Mouse (Mus musculus): ENCODE data around the gene Trp53rka. TPM values are rescaled to one million over a fixed set of nuclear protein-coding genes. Genes with fewer than 3 reads are reported as not detected.
"Not testable (repeated sequence)": the region's sequence is repeated elsewhere in the genome, so short reads cannot be mapped to it uniquely, and the experiment has no call there.

Gene Trp53rka
- 55.3 and 59.3 TPM in 2 replicates for polyA plus RNA-seq (2016; fragmentation: Nextera tagmentation; extraction: Ambion mirVana)

DNA sequence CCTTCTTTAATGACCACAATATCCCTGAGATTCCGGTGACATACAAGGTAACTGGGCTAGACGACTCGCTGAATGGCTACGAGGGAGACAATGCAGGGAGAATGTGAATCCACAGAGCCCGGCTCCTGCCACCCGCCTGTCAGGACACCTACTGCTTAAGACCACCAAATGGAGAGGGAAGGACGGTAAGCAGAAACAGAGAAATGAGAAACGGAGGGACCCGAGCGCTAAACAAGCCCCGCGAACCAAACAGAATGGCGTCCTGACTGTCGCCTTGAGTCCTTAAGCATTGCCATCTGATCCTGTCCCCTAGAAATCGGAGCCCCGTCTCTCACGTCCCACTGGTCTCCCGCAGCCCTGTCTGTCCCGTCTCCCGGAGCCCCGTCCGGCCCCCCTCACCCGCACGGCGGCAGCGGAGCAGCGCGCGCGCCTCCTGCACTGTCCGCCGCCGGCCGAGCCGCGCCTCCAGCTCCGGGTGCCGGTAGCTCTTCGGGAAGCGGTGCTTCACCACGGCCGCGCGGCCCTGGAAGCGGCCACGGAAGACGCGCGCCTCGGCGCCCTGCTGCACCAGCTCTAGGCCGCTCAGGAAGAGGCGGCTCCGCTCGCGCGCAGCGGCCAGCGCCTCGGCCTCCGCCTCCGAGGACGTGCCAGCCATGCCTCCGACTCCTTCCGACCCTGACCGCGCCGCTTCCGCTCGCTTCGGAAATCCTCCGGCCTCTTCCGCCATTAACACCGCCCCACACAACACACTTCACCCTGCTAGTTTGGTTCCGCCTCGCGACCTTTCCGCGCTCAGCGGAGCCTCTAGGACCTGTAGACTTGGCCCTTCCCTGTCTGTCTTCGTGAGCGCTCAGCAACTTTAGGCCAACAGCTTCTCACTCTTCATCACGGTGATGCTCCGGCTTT lies at the start of gene Trp53rka:
Trp53rka (minus strand) TSS at position 677 of the 906 bp plus-strand sequence.
- peak within 1 kb of the TSS; percentile 91 for H3K27ac ChIP-seq
- peak within 1 kb of the TSS; percentile 82 for H3K4me3 ChIP-seq
- DNase-seq (ENCODE audit: extremely low spot score, low spot score) = peak; percentile 83
- H3K36me3 ChIP-seq (replicated peaks) = peaks cover 33% of the 10 kb centered on the region
- no peaks in the 10 kb centered on the region for H3K9me3 ChIP-seq
- H3K27me3 ChIP-seq (ENCODE audit: poor library complexity, severe bottlenecking) = no peaks in the 10 kb centered on the region
- peaks cover 39% of the 10 kb centered on the region for H3K4me1 ChIP-seq
- under 1% methylated on average over 77 of the region's 84 CpGs for WGBS

DNA sequence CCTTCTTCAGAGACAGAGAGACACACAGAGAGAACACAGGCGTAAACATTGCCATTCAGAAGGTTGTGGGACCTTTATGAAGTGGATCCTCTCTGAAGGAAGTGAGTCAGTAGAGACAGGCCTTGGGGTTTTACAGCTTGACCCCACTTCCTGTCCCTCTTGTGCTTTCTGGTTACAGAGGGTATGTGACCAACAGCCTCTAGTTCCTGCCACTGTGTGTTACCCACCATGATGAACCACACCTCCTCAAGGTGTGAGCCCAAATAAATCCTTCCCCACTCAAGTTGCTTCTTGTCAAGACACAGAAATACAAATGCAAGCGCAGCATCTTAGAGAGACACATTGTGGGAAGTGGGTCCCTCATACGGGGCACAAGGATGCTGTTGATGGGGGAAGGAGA lies 47.9 kb upstream of the Trp53rka start:
- Histone ChIP-seq H3K4me1 (peaks cover 34% of the 10 kb centered on the region), H3K4me3 (no peak overlapping the region), H3K27me3 (ENCODE audit: poor library complexity, severe bottlenecking) (peaks cover 44% of the 10 kb centered on the region), H3K27ac (no peak overlapping the region), H3K36me3 (replicated peaks) (no peaks in the 10 kb centered on the region), H3K9me3 (no peaks in the 10 kb centered on the region)
- no peak for DNase-seq (ENCODE audit: extremely low spot score, low spot score)
- 86% methylated on average over 3 of the region's 3 CpGs for WGBS

DNA sequence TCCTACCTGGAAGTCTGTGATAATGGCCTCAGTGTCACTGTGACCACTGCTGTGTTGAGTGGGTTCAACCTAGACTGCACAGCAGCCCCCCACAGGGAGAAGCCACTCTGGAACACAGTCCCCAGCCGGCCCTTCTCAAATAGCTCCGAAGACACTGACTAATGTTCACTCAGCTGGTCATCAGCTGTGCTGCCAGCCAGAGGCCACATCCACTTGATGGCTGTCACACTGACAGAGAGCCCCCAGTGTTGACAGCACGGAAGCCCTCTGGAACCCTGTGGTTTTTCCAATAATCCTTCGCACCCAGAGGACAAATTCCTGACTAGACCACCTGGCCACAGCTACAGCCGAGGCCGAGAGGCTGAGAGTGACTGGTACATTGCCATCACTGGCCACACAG lies 40.7 kb upstream of the Trp53rka start:
- no peak overlapping the region for H3K4me3 ChIP-seq
- H3K36me3 ChIP-seq (replicated peaks) = no peaks in the 10 kb centered on the region
- peaks cover 28% of the 10 kb centered on the region for H3K4me1 ChIP-seq
- 0 out of 2 replicates have a peak, but pooled peaks cover 7% of the 10 kb centered on the region for H3K27me3 ChIP-seq (ENCODE audit: poor library complexity, severe bottlenecking)
- H3K9me3 ChIP-seq = no peaks in the 10 kb centered on the region
- WGBS = 79% methylated on average over 6 of the region's 6 CpGs
- DNase-seq (ENCODE audit: extremely low spot score, low spot score) = no peak
- H3K27ac ChIP-seq = peak overlapping the region; percentile 3; the same call in 1 of the 2 replicates

DNA sequence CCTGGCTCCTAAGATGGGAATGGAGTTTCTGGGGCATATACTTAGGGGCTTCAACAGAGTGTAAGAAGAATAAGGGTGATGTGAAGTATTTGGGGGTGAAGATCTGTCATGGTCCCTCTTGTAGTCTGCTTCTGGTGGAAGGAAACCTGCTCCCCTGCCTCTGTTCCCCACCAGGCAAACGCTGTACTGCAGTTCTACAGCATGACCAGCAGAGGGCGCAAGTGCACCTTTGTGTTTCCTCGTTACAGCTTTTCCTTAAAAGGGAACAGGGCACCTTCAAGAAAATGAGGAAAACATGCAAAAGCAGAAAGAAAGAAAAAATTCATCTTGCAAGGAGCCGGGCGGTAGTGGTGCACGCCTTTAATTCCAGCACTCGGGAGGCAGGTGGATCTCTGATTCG lies 36.0 kb upstream of the Trp53rka start:
- 19% methylated on average over 8 of the region's 8 CpGs for WGBS
- H3K27ac ChIP-seq = 0 out of 2 replicates have a peak overlapping the region, but pooled peaks have one; percentile 54
- H3K27me3 ChIP-seq (ENCODE audit: poor library complexity, severe bottlenecking) = peaks cover 18% of the 10 kb centered on the region
- DNase-seq (ENCODE audit: extremely low spot score, low spot score) = peak; percentile 71
- H3K4me1 ChIP-seq = peaks cover 42% of the 10 kb centered on the region
- H3K4me3 ChIP-seq = no peak overlapping the region
- no peaks in the 10 kb centered on the region for H3K9me3 ChIP-seq
- H3K36me3 ChIP-seq (replicated peaks) = no peaks in the 10 kb centered on the region

DNA sequence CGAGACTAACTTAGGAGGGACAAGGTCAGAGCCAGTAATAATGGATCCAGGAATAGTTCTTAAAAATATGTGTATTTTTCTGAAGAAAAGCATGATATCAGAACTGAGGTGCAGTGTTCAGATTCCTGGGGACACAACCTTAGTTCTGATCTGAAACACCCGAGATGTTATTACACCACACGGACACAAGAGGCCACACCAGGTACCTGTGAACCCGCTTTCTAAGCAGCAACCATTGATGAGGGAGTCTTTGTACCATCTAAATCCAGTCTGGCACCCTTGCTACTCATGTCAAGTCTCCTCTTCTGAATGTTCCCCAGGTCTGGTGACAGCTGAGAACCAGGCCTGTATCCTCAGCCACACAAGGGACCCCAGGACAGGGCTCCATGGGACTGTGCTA lies 32.5 kb upstream of the Trp53rka start:
- 55% methylated on average over 4 of the region's 4 CpGs for WGBS

DNA sequence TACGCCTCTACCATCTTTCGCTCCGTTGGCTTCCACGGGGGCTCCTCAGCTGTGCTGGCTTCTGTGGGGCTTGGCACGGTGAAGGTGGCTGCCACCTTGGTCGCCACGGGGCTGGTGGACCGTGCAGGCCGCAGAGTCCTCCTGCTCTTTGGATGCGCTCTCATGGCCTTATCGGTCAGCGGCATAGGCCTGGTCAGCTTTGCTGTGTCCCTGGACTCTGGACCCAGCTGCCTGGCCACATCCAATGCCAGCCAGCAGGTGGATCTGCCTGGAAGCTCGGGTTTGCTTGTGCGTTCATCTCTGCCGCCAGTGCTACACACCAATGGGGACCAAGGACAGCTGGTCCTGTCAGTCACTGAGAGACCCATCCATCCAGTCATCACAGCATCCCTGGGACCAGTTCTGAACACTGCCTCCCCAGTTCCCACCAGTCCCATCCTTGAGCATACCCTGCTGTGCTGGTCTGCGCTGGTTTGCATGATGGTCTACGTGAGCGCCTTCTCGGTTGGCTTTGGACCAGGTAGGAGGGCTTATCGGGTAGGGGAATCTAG lies 22.1 kb upstream of the Trp53rka start:
- Histone ChIP-seq H3K4me1 (peaks cover 31% of the 10 kb centered on the region), H3K9me3 (no peaks in the 10 kb centered on the region), H3K27ac (0 out of 2 replicates have a peak overlapping the region, but pooled peaks have one; percentile 5), H3K27me3 (ENCODE audit: poor library complexity, severe bottlenecking) (no peaks in the 10 kb centered on the region), H3K4me3 (no peak overlapping the region), H3K36me3 (replicated peaks) (no peaks in the 10 kb centered on the region; the same call in 1 of the 2 replicates)
- DNase-seq (ENCODE audit: extremely low spot score, low spot score) = no peak
- 94% methylated on average over 20 of the region's 20 CpGs for WGBS

More for the DNA sequence above, 32.5 kb upstream of the Trp53rka start:
- Histone ChIP-seq H3K27me3 (ENCODE audit: poor library complexity, severe bottlenecking) (peaks cover 11% of the 10 kb centered on the region), H3K27ac (no peak overlapping the region), H3K36me3 (replicated peaks) (no peaks in the 10 kb centered on the region), H3K4me3 (no peak overlapping the region), H3K4me1 (peaks cover 27% of the 10 kb centered on the region), H3K9me3 (peaks cover 3% of the 10 kb centered on the region; the same call in 1 of the 2 replicates)
- DNase-seq (ENCODE audit: extremely low spot score, low spot score) = no peak

DNA sequence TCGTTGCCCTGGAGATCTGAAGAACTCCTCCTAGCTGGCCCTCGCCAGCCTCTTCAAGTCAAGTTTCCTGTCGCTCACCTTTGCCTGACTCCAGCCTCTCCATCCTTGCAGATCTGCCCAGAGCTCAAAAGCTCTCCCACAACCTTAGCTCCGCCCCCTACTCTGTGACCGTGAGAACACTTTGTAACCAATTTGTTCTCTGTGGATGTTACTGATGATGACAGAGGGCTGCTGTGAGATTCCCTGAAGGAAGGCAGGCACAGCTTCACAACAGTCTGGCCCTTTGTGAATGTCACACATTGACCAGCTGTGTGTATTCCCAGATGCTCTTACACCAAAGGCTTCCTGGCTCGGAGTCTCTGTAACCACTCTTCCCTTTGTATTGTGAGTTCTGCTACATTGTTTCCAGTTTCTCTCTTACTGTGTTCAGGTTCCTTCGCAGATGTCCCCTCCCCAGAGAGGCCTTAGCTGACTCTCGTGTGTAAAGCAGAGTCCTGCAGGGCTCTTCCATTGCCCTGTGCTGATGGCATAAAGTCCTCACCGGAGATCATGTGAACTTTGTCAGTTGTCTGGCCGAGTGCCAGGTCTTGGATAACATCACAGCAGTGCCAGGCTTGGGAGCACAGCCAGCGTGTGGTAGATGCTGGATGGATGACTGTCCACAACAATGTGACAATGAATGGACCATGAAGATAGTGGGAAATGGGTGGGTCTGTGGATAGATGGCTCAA lies 19.9 kb upstream of the Trp53rka start:
- Histone ChIP-seq H3K4me3 (no peak overlapping the region), H3K27ac (no peak overlapping the region), H3K27me3 (ENCODE audit: poor library complexity, severe bottlenecking) (no peaks in the 10 kb centered on the region), H3K36me3 (replicated peaks) (no peaks in the 10 kb centered on the region; the same call in 1 of the 2 replicates), H3K4me1 (peaks cover 38% of the 10 kb centered on the region), H3K9me3 (no peaks in the 10 kb centered on the region)
- no peak for DNase-seq (ENCODE audit: extremely low spot score, low spot score)
- 65% methylated on average over 11 of the region's 11 CpGs for WGBS

DNA sequence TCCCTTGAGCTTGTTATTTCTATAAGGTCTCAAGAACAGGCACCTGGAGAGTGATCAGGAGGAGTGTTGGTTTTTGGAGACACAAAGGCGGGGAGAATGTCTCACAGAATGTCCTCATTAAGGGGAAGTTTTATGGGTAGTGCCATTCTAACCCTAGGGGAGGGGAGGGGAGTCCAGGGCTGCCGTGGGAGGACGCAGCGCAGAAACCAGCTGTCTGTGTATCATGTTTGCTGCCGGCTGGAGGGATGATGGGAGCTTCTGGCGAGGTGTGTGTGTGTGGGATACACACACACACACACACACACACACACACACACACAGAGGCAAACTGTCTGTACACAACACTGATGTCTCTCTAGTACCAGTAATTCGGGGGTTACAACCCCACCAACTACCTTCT lies 19.3 kb upstream of the Trp53rka start:
- Histone ChIP-seq H3K27me3 (ENCODE audit: poor library complexity, severe bottlenecking) (no peaks in the 10 kb centered on the region), H3K4me3 (no peak overlapping the region), H3K4me1 (peaks cover 38% of the 10 kb centered on the region), H3K9me3 (no peaks in the 10 kb centered on the region), H3K36me3 (replicated peaks) (no peaks in the 10 kb centered on the region; the same call in 1 of the 2 replicates), H3K27ac (no peak overlapping the region)
- no peak for DNase-seq (ENCODE audit: extremely low spot score, low spot score)
- 66% methylated on average over 7 of the region's 7 CpGs for WGBS

DNA sequence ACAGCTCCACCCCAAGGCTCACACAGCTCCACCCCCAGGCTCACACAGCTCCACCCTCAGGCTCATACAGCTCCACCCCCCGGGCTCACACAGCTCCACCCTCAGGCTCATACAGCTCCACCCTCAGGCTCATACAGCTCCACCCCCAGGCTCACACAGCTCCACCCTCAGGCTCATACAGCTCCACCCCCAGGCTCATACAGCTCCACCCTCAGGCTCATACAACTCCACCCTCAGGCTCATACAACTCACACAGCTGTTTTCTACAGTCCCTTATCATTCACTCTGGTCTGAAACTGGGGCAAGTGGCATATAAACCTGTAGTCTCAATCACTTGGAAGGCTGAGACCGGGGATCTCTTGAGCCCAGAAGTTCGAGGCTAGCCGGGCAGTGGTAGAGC lies 18.4 kb upstream of the Trp53rka start:
- H3K27me3 ChIP-seq (ENCODE audit: poor library complexity, severe bottlenecking); H3K36me3 ChIP-seq (replicated peaks); DNase-seq (ENCODE audit: extremely low spot score, low spot score); H3K9me3 ChIP-seq; H3K27ac ChIP-seq; H3K4me3 ChIP-seq: not testable (repeated sequence)
- H3K4me1 ChIP-seq = peaks cover 35% of the 10 kb centered on the region
- WGBS = 91% methylated on average over 4 of the region's 4 CpGs

DNA sequence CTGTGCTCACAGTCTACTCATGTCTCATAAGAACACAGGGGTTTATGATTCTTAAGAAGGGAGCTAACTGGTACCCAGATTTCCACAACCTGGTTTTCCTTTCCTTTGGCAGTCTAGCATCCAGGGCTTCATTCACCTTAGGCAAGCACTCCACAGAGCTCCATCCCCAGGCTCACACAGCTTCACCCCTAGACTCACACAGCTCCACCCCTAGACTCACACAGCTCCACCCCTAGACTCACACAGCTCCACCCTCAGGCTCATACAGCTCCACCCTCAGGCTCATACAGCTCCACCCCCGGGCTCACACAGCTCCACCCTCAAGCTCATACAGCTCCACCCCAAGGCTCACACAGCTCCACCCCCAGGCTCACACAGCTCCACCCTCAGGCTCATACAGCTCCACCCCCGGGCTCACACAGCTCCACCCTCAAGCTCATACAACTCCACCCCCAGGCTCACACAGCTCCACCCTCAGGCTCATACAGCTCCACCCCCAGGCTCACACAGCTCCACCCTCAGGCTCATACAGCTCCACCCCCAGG lies 17.9 kb upstream of the Trp53rka start:
- H3K27ac ChIP-seq; H3K27me3 ChIP-seq (ENCODE audit: poor library complexity, severe bottlenecking); DNase-seq (ENCODE audit: extremely low spot score, low spot score); H3K9me3 ChIP-seq; H3K36me3 ChIP-seq (replicated peaks); H3K4me3 ChIP-seq: not testable (repeated sequence)
- H3K4me1 ChIP-seq = peaks cover 29% of the 10 kb centered on the region
- 78% methylated on average over 2 of the region's 2 CpGs for WGBS

DNA sequence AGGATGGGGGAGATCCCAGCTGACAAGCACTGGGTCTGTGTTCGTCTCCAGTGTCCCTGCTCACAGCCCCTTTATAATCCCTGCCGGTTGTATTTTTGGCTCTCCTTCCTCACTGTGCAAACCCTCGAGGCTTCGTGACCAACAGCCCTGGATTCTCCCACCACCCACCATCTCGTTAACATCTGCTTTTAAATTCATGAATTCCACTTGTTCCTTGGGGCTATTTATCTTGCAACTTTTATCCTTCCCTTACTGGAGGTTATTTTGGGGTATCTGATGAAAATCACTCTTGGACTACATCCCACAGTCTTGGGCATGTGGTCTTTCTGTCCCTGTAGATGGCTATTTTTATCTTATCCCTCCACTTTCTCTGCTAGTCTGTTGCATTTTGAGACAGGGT lies 17.3 kb upstream of the Trp53rka start:
- no peak for DNase-seq (ENCODE audit: extremely low spot score, low spot score)
- no peak overlapping the region for H3K27ac ChIP-seq
- H3K36me3 ChIP-seq (replicated peaks) = no peaks in the 10 kb centered on the region
- no peak overlapping the region for H3K4me3 ChIP-seq
- H3K4me1 ChIP-seq = peaks cover 28% of the 10 kb centered on the region
- H3K27me3 ChIP-seq (ENCODE audit: poor library complexity, severe bottlenecking) = no peaks in the 10 kb centered on the region
- H3K9me3 ChIP-seq = no peaks in the 10 kb centered on the region
- WGBS = 69% methylated on average over 5 of the region's 5 CpGs

DNA sequence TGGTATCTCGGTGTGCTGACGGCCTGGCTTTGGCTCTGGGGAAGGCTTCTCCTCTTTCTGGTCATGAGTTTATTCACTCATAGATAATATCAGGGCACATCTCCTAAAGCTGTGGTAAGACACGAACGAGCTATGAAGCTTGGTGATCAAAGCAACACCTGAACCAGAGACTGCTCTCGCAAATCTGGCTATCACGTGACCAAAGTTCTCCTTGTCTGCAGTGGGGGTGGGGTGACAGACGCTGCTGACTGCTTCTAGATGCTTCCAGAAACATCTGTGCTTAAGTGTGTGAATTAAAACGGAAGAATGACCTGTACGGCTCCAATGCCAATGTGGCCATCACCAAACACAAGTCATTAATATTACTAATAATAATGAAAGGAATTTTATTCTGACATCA lies 16.6 kb upstream of the Trp53rka start:
- 85% methylated on average over 9 of the region's 9 CpGs for WGBS
- H3K9me3 ChIP-seq = no peaks in the 10 kb centered on the region
- no peak for DNase-seq (ENCODE audit: extremely low spot score, low spot score)

More for the DNA sequence above, 16.6 kb upstream of the Trp53rka start:
- Histone ChIP-seq H3K4me3 (no peak overlapping the region), H3K27ac (no peak overlapping the region), H3K36me3 (replicated peaks) (no peaks in the 10 kb centered on the region), H3K27me3 (ENCODE audit: poor library complexity, severe bottlenecking) (peaks cover 7% of the 10 kb centered on the region), H3K4me1 (peaks cover 31% of the 10 kb centered on the region)
